Mouse (Mus musculus) c-Kit-positive CD71-positive TER-119-negative erythroid progenitor cells, embryonic 14.5 days (primary cell): ENCODE data around the gene Tifa.

Source experiments
- DNase-seq: peaks from one replicate; pipeline ENCODE4 v3.0.0-alpha.2; 2013; ENCODE audit warnings: low read depth

Gene Tifa

GRCm38 (mm10) chr3:127788038-127788437 is 1.6 kb upstream of the Tifa start:
- no peak for DNase-seq

- DNase-seq, result no peak
Measured at GRCm38 (mm10) chr3:127788919-127789318, 686 bp upstream of the Tifa start.

- DNase-seq, result peak; percentile 46
Measured at GRCm38 (mm10) chr3:127790234-127791055, 840 bp downstream of the Tifa start.

- DNase-seq, result peak; percentile 38
Measured at GRCm38 (mm10) chr3:127791056-127791483, 1.5 kb downstream of the Tifa start.

GRCm38 (mm10) chr3:127791595-127792561 is 2.3 kb downstream of the Tifa start:
- peak; percentile 73 for DNase-seq

GRCm38 (mm10) chr3:127793022-127793421 is 3.4 kb downstream of the Tifa start:
- DNase-seq, result no peak

- DNase-seq, result no peak
Measured at GRCm38 (mm10) chr3:127795762-127796161, 6.2 kb downstream of the Tifa start.

GRCm38 (mm10) chr3:127796271-127796670 is 6.7 kb downstream of the Tifa start:
- no peak for DNase-seq

GRCm38 (mm10) chr3:127801162-127801561 is 11.6 kb downstream of the Tifa start:
- no peak for DNase-seq

- no peak for DNase-seq
Measured at GRCm38 (mm10) chr3:127802814-127803213, 13.2 kb downstream of the Tifa start.

GRCm38 (mm10) chr3:127804439-127804838 is 14.8 kb downstream of the Tifa start:
- peak; percentile 27 for DNase-seq

GRCm38 (mm10) chr3:127805071-127805470 is 15.5 kb downstream of the Tifa start:
- no peak for DNase-seq

GRCm38 (mm10) chr3:127805991-127806390 is 16.4 kb downstream of the Tifa start:
- DNase-seq, result no peak

- no peak for DNase-seq
Measured at GRCm38 (mm10) chr3:127807846-127808245, 18.2 kb downstream of the Tifa start.

- no peak for DNase-seq
Measured at GRCm38 (mm10) chr3:127809103-127809502, 19.5 kb downstream of the Tifa start.

- DNase-seq, result no peak
Measured at GRCm38 (mm10) chr3:127817120-127817683, 27.6 kb downstream of the Tifa start.

- no peak for DNase-seq
Measured at GRCm38 (mm10) chr3:127818694-127819663, 29.4 kb downstream of the Tifa start.

GRCm38 (mm10) chr3:127820400-127820799 is 30.8 kb downstream of the Tifa start:
- no peak for DNase-seq

- DNase-seq, result no peak
Measured at GRCm38 (mm10) chr3:127821209-127821608, 31.6 kb downstream of the Tifa start.

- no peak for DNase-seq
Measured at GRCm38 (mm10) chr3:127823886-127824863, 34.6 kb downstream of the Tifa start.
